Mouse (Mus musculus): ENCODE data around the gene Col18a1. TPM values are rescaled to one million over a fixed set of nuclear protein-coding genes. Genes with fewer than 3 reads are reported as not detected.
A peak's percentile ranks its signal among the peaks of the same experiment; 100 is the strongest.

The Col18a1 gene
- polyA plus RNA-seq, 1 experiment from 2014 or later: 62.7 TPM

- 24% methylated on average over 4 of the region's 4 CpGs for WGBS
- 0 out of 2 replicates have a peak, but pooled peaks have one; percentile 31 for ATAC-seq (ENCODE audit: low FRiP score)
- H3K27ac ChIP-seq: no peak overlapping the region
- H3K9me3 ChIP-seq: no peaks in the 10 kb centered on the region
- no peaks in the 10 kb centered on the region for H3K27me3 ChIP-seq
- H3K36me3 ChIP-seq: no peaks in the 10 kb centered on the region
- no peak overlapping the region for H3K9ac ChIP-seq
- H3K4me3 ChIP-seq: no peak overlapping the region
- peaks cover 27% of the 10 kb centered on the region for H3K4me1 ChIP-seq (replicated peaks)
- no peak overlapping the region for H3K4me2 ChIP-seq
Observed at GRCm38 (mm10) chr10:77116537-77117455, 49.6 kb downstream of the Col18a1 start.

GRCm38 (mm10) chr10:77113489-77114240, 52.7 kb downstream of the Col18a1 start:
- Histone ChIP-seq H3K4me2 (no peak overlapping the region), H3K9me3 (no peaks in the 10 kb centered on the region), H3K9ac (no peak overlapping the region), H3K27me3 (no peaks in the 10 kb centered on the region), H3K27ac (no peak overlapping the region), H3K4me3 (no peak overlapping the region), H3K36me3 (no peaks in the 10 kb centered on the region), H3K4me1 (replicated peaks) (peaks cover 41% of the 10 kb centered on the region)
- WGBS: 68% methylated on average over 19 of the region's 19 CpGs
- no peak for ATAC-seq (ENCODE audit: low FRiP score)

- no peaks in the 10 kb centered on the region for H3K9me3 ChIP-seq
- H3K27me3 ChIP-seq: no peaks in the 10 kb centered on the region
- H3K4me3 ChIP-seq: no peak overlapping the region
- H3K27ac ChIP-seq: no peak overlapping the region
- WGBS: 92% methylated on average over 4 of the region's 4 CpGs
- H3K9ac ChIP-seq: no peak overlapping the region
- no peak overlapping the region for H3K4me2 ChIP-seq
- no peak for ATAC-seq (ENCODE audit: low FRiP score)
- H3K36me3 ChIP-seq: no peaks in the 10 kb centered on the region
- H3K4me1 ChIP-seq (replicated peaks): peaks cover 37% of the 10 kb centered on the region
Observed at GRCm38 (mm10) chr10:77111550-77112249, 54.6 kb downstream of the Col18a1 start.

- ATAC-seq (ENCODE audit: low FRiP score): no peak
- H3K4me1 ChIP-seq (replicated peaks): peaks cover 30% of the 10 kb centered on the region
- no peak overlapping the region for H3K4me2 ChIP-seq
- no peaks in the 10 kb centered on the region for H3K36me3 ChIP-seq
- 71% methylated on average over 7 of the region's 7 CpGs for WGBS
- no peaks in the 10 kb centered on the region for H3K27me3 ChIP-seq
- H3K9me3 ChIP-seq: no peaks in the 10 kb centered on the region
- H3K27ac ChIP-seq: no peak overlapping the region
- no peak overlapping the region for H3K9ac ChIP-seq
- H3K4me3 ChIP-seq: no peak overlapping the region
Observed at GRCm38 (mm10) chr10:77110843-77111242, 55.5 kb downstream of the Col18a1 start.

GRCm38 (mm10) chr10:77110010-77110409, 56.3 kb downstream of the Col18a1 start:
- no peaks in the 10 kb centered on the region for H3K36me3 ChIP-seq
- no peak overlapping the region for H3K4me2 ChIP-seq
- no peaks in the 10 kb centered on the region for H3K27me3 ChIP-seq
- H3K9ac ChIP-seq: no peak overlapping the region
- no peak overlapping the region for H3K4me3 ChIP-seq
- no peak overlapping the region for H3K27ac ChIP-seq
- H3K4me1 ChIP-seq (replicated peaks): peaks cover 30% of the 10 kb centered on the region
- WGBS: 94% methylated on average over 9 of the region's 9 CpGs
- no peak for ATAC-seq (ENCODE audit: low FRiP score)
- no peaks in the 10 kb centered on the region for H3K9me3 ChIP-seq

- no peak overlapping the region for H3K9ac ChIP-seq
- H3K4me1 ChIP-seq (replicated peaks): peaks cover 17% of the 10 kb centered on the region
- no peak for ATAC-seq (ENCODE audit: low FRiP score)
- no peak overlapping the region for H3K4me2 ChIP-seq
- H3K4me3 ChIP-seq: no peak overlapping the region
- H3K36me3 ChIP-seq: no peaks in the 10 kb centered on the region
- no peak overlapping the region for H3K27ac ChIP-seq
- H3K27me3 ChIP-seq: no peaks in the 10 kb centered on the region
- 88% methylated on average over 3 of the region's 4 CpGs for WGBS
- no peaks in the 10 kb centered on the region for H3K9me3 ChIP-seq
Observed at GRCm38 (mm10) chr10:77108106-77108505, 58.2 kb downstream of the Col18a1 start.

GRCm38 (mm10) chr10:77104327-77104726, 62.0 kb downstream of the Col18a1 start:
- Histone ChIP-seq H3K9ac (no peak overlapping the region), H3K27ac (no peak overlapping the region), H3K4me1 (replicated peaks) (0 out of 2 replicates have a peak, but pooled peaks cover under 1% of the 10 kb centered on the region), H3K4me2 (no peak overlapping the region), H3K4me3 (no peak overlapping the region), H3K36me3 (no peaks in the 10 kb centered on the region), H3K9me3 (no peaks in the 10 kb centered on the region), H3K27me3 (no peaks in the 10 kb centered on the region)
- no peak for ATAC-seq (ENCODE audit: low FRiP score)

GRCm38 (mm10) chr10:77103689-77104088, 62.7 kb downstream of the Col18a1 start:
- Histone ChIP-seq H3K4me2 (no peak overlapping the region), H3K9ac (no peak overlapping the region), H3K9me3 (no peaks in the 10 kb centered on the region), H3K4me3 (no peak overlapping the region), H3K4me1 (replicated peaks) (no peaks in the 10 kb centered on the region), H3K27me3 (no peaks in the 10 kb centered on the region), H3K27ac (no peak overlapping the region), H3K36me3 (no peaks in the 10 kb centered on the region)
- WGBS: 79% methylated on average over 8 of the region's 8 CpGs
- ATAC-seq (ENCODE audit: low FRiP score): no peak

GRCm38 (mm10) chr10:77099777-77100176, 66.6 kb downstream of the Col18a1 start:
- H3K4me3 ChIP-seq: no peak overlapping the region
- H3K9me3 ChIP-seq: no peaks in the 10 kb centered on the region
- H3K4me1 ChIP-seq (replicated peaks): peaks cover 8% of the 10 kb centered on the region
- 83% methylated on average over 4 of the region's 4 CpGs for WGBS
- H3K27ac ChIP-seq: no peak overlapping the region
- no peak overlapping the region for H3K9ac ChIP-seq
- no peak for ATAC-seq (ENCODE audit: low FRiP score)
- H3K36me3 ChIP-seq: no peaks in the 10 kb centered on the region
- H3K27me3 ChIP-seq: no peaks in the 10 kb centered on the region
- H3K4me2 ChIP-seq: no peak overlapping the region

- H3K4me1 ChIP-seq (replicated peaks): peaks cover 8% of the 10 kb centered on the region
- no peak overlapping the region for H3K4me3 ChIP-seq
- no peak overlapping the region for H3K9ac ChIP-seq
- no peaks in the 10 kb centered on the region for H3K27me3 ChIP-seq
- H3K4me2 ChIP-seq: no peak overlapping the region
- H3K27ac ChIP-seq: no peak overlapping the region
- H3K36me3 ChIP-seq: no peaks in the 10 kb centered on the region
- ATAC-seq (ENCODE audit: low FRiP score): no peak
- 95% methylated on average over 2 of the region's 2 CpGs for WGBS
- H3K9me3 ChIP-seq: no peaks in the 10 kb centered on the region
Observed at GRCm38 (mm10) chr10:77098619-77099018, 67.7 kb downstream of the Col18a1 start.

- Histone ChIP-seq H3K27ac (no peak overlapping the region), H3K4me2 (no peak overlapping the region), H3K36me3 (peaks cover 3% of the 10 kb centered on the region), H3K9me3 (peaks cover 3% of the 10 kb centered on the region; the same call in 1 of the 2 replicates), H3K4me3 (no peak overlapping the region), H3K4me1 (replicated peaks) (peaks cover 8% of the 10 kb centered on the region), H3K9ac (no peak overlapping the region), H3K27me3 (no peaks in the 10 kb centered on the region)
- 96% methylated on average over 4 of the region's 4 CpGs for whole genome bisulfite sequencing
- ATAC-seq (ENCODE audit: low FRiP score): no peak
Observed at GRCm38 (mm10) chr10:77097890-77098200, 68.5 kb downstream of the Col18a1 start.
